Mouse (Mus musculus) G1E (cell line): ENCODE measurements at regions not wholly inside any gene's neighbourhood (a gene's known extent, or its start where the extent isn't known, plus 50 kb on each side); places are given as distances from the start of the nearest gene placed in this dataset.

Experiments
- CTCF ChIP-seq: IDR thresholded peaks from 2 replicates; pipeline ENCODE4 v1.5.1; 2012; ENCODE audit warnings: low read depth, low read length, inconsistent platforms, mixed read lengths
- GATA1 ChIP-seq: IDR thresholded peaks from 2 replicates; pipeline ENCODE4 v1.6.1; 2012; ENCODE audit warnings: borderline replicate concordance, low read length, inconsistent platforms, mixed read lengths
- GATA2 ChIP-seq: IDR thresholded peaks from 2 replicates; pipeline ENCODE4 v1.6.1; 2012; ENCODE audit warnings: low read depth, low read length, inconsistent platforms, borderline replicate concordance
- TAL1 ChIP-seq: conservative IDR thresholded peaks from 2 replicates; pipeline ENCODE4 v1.6.1; 2012; ENCODE audit warnings: low read depth, low read length, inconsistent platforms, mixed read lengths

- TF ChIP-seq CTCF (no peak), TAL1 (no peak), GATA1 (no peak), GATA2 (no peak)
Measured at GRCm38 (mm10) chr3:38046611-38047010, 322.3 kb upstream of the Gm5148 start.
